Mouse (Mus musculus): ENCODE measurements around the gene Nup107. TPM values are rescaled to one million over a fixed set of nuclear protein-coding genes. Genes with fewer than 3 reads are reported as not detected.

Nup107 gene
- total and polyA plus RNA-seq, 2 experiments from 2014 or later = 12.5 to 19.0 TPM

DNA sequence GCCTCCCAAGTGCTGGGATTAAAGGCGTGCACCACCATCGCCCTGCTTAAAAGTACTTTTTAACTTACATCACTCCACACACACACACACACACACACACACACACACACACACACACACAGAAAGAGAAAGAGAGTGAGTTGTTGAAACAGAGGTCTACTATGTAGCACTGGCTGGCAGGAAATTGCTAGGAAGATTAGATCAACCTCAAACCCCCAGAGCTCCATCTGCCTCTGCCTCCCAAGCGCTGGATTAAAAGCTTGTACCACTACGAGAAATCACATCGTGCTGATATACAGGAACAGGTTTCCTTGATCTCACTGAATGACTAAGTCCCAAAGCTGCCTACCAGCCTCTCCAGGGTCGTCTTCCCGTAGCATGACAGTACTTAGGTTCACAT, 7.9 kb downstream of the Nup107 start:
- Histone ChIP-seq H3K9me3 (ENCODE audit: low read length) (no peaks in the 10 kb centered on the region), H3K27me3 (ENCODE audit: insufficient read depth, low read length) (no peaks in the 10 kb centered on the region), H3K36me3 (ENCODE audit: insufficient read depth, low read length) (peaks cover 34% of the 10 kb centered on the region), H3K4me2 (ENCODE audit: low read depth, low read length) (no peak overlapping the region), H3K9ac (replicated peaks; ENCODE audit: low read length) (no peak overlapping the region), H3K4me3 (ENCODE audit: low read length) (no peak overlapping the region), H3K4me1 (ENCODE audit: insufficient read depth, low read length) (no peaks in the 10 kb centered on the region), H3K27ac (no peak overlapping the region)
- TF ChIP-seq CTCF (IDR thresholded peaks at IDR 0.05; ENCODE audit: low read depth) = no peak
- ATAC-seq = no peak
- DNase-seq (ENCODE audit: low spot score) = no peak
- 92% methylated on average over 7 of the region's 7 CpGs for WGBS

DNA sequence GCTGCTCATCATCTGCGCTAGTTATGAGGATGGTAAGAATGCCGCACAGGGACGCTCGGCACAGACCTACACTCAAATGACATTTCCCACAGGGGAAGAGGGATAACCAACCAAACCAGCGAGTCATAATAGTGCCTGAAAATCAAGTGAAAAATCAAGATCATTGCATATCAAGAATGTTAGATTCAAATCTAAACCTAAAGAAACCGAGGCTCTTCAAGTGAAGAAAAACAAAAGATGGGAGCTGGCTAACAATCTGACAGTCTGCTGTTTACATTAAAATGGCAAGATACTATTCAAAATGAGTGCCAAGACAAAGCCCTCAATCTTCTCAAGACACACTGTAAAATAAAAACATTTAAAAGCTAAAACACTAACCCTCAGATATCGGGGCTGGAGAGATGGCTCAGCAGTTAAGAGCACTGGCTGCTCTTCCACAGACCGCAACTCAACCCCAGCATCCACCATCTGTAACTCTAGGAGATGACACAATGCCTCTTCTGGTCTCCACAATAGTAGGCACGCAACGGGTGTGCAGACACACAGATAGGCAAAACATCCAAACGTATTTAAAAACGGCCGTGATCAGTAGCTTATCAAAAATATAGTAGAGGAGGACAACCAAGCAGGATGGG, 8.6 kb downstream of the Nup107 start:
- TF ChIP-seq CTCF (IDR thresholded peaks at IDR 0.05; ENCODE audit: low read depth) = no peak
- no peak overlapping the region for H3K4me2 ChIP-seq (ENCODE audit: low read depth, low read length)

DNA sequence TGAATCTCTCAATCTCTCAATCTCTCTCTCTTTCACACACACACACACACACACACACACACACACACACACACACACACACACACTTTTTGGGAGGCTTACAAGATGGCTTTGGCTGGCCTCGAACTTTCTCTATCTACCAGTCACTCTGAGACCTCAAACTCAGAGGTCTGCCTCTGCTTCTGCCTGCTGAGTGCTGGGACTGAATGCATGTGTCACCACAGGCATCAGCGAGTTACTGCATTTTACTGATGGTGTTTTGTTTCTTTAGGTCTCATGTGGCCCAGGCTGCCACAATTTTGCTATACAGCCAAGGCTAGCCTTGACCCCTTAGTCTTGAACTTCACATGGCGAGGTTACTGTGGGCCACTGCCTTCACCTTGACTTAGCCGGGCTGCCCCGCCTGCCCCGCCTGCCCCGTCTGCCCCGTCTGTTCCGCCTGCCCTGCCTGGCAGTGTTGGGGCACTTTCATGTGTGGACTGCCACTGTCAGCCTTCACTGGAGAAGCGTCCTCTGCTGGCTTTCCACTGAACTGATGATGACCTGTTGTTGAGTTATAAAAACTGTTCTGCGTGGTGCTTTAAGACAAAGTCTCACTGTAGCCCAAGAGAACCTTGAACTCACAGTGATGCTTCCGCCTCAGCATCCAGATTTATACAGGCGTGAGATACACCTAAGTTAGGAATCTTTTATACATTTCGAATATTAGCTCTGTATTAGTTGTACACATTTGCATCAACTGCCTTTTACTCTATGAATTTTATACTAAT, 9.8 kb downstream of the Nup107 start:
- H3K4me3 ChIP-seq (ENCODE audit: low read length) = no peak overlapping the region
- WGBS = 91% methylated on average over 14 of the region's 14 CpGs
- DNase-seq (ENCODE audit: low spot score) = no peak
- peaks cover 41% of the 10 kb centered on the region for H3K36me3 ChIP-seq (ENCODE audit: insufficient read depth, low read length)
- H3K9me3 ChIP-seq (ENCODE audit: low read length) = no peaks in the 10 kb centered on the region
- no peaks in the 10 kb centered on the region for H3K27me3 ChIP-seq (ENCODE audit: insufficient read depth, low read length)
- no peak for ATAC-seq
- H3K4me1 ChIP-seq (ENCODE audit: insufficient read depth, low read length) = no peaks in the 10 kb centered on the region
- H3K9ac ChIP-seq (replicated peaks; ENCODE audit: low read length) = no peak overlapping the region
- no peak for TF ChIP-seq CTCF (IDR thresholded peaks at IDR 0.05; ENCODE audit: low read depth)
- no peak overlapping the region for H3K4me2 ChIP-seq (ENCODE audit: low read depth, low read length)
- H3K27ac ChIP-seq = no peak overlapping the region

More for the DNA sequence above, 8.6 kb downstream of the Nup107 start:
- Histone ChIP-seq H3K4me1 (ENCODE audit: insufficient read depth, low read length) (no peaks in the 10 kb centered on the region), H3K27ac (no peak overlapping the region), H3K9me3 (ENCODE audit: low read length) (no peaks in the 10 kb centered on the region), H3K27me3 (ENCODE audit: insufficient read depth, low read length) (no peaks in the 10 kb centered on the region), H3K4me3 (ENCODE audit: low read length) (no peak overlapping the region), H3K9ac (replicated peaks; ENCODE audit: low read length) (no peak overlapping the region), H3K36me3 (ENCODE audit: insufficient read depth, low read length) (peaks cover 34% of the 10 kb centered on the region)
- DNase-seq (ENCODE audit: low spot score) (no peak), ATAC-seq (no peak)
- 97% methylated on average over 13 of the region's 13 CpGs for WGBS

DNA sequence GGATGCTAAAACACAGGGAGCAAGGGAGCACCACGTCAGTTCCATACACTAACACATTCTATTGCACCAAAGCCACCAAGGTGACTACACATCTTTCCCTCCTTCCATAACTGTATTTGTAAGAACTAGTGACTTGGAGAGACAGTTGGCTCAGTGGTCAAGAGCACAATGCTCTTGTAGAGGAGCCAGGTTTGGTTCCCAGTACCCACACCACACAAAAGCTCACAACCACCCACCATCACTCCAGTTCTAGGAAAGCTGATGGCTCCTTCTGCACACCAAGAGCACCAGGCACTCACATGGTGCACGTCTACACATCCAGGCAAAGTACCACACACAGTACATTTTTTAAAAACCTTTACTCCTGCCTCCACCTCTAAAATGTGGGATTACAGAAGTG, 10.4 kb downstream of the Nup107 start:
- H3K4me1 ChIP-seq (ENCODE audit: insufficient read depth, low read length) = no peaks in the 10 kb centered on the region
- H3K4me3 ChIP-seq (ENCODE audit: low read length) = no peak overlapping the region
- no peaks in the 10 kb centered on the region for H3K9me3 ChIP-seq (ENCODE audit: low read length)
- H3K27ac ChIP-seq = no peak overlapping the region
- H3K36me3 ChIP-seq (ENCODE audit: insufficient read depth, low read length) = peaks cover 41% of the 10 kb centered on the region
- no peaks in the 10 kb centered on the region for H3K27me3 ChIP-seq (ENCODE audit: insufficient read depth, low read length)
- ATAC-seq = no peak
- no peak for DNase-seq (ENCODE audit: low spot score)
- TF ChIP-seq CTCF (IDR thresholded peaks at IDR 0.05; ENCODE audit: low read depth) = no peak
- 91% methylated on average over 2 of the region's 2 CpGs for WGBS
- no peak overlapping the region for H3K9ac ChIP-seq (replicated peaks; ENCODE audit: low read length)
- no peak overlapping the region for H3K4me2 ChIP-seq (ENCODE audit: low read depth, low read length)

DNA sequence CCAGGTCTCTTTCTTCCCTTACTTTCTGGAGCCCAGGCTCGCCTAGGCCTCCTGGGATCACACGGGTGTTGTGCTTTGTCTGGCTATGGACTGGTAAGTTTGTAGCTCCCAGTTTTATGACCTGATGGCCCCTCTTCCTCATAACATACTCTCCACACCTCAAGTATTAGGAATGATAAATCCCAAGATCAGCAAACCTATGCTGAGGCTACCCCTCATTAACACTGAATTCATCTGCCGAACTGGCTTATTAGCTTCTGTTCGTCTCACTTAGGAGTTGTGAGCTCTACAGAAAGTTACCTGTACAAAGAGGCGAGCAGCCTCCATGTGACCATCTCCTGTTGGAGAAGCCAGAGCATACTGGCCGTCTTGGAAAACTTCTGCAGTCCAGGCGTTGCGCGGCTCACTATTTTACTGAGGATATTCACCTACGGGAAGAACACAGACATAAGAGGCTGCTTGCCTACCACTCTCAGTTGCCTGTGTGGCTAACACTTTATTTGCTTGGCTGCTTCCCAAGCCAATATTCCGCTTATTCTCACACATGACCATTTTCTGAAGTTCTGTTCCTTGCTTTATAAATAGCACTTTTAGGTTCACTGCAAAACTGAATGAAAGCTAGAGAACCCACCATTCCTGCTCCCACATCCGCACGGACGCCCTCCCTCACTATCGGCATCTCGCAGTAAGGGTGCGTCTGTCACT, 11.3 kb downstream of the Nup107 start:
- no peak overlapping the region for H3K27ac ChIP-seq
- no peak overlapping the region for H3K9ac ChIP-seq (replicated peaks; ENCODE audit: low read length)
- ATAC-seq (no peak), DNase-seq (ENCODE audit: low spot score) (no peak)
- no peak for TF ChIP-seq CTCF (IDR thresholded peaks at IDR 0.05; ENCODE audit: low read depth)
- 95% methylated on average over 17 of the region's 17 CpGs for WGBS
- no peaks in the 10 kb centered on the region for H3K27me3 ChIP-seq (ENCODE audit: insufficient read depth, low read length)
- H3K36me3 ChIP-seq (ENCODE audit: insufficient read depth, low read length) = peaks cover 40% of the 10 kb centered on the region
- H3K4me3 ChIP-seq (ENCODE audit: low read length) = no peak overlapping the region
- no peaks in the 10 kb centered on the region for H3K4me1 ChIP-seq (ENCODE audit: insufficient read depth, low read length)
- H3K4me2 ChIP-seq (ENCODE audit: low read depth, low read length) = no peak overlapping the region
- no peaks in the 10 kb centered on the region for H3K9me3 ChIP-seq (ENCODE audit: low read length)

DNA sequence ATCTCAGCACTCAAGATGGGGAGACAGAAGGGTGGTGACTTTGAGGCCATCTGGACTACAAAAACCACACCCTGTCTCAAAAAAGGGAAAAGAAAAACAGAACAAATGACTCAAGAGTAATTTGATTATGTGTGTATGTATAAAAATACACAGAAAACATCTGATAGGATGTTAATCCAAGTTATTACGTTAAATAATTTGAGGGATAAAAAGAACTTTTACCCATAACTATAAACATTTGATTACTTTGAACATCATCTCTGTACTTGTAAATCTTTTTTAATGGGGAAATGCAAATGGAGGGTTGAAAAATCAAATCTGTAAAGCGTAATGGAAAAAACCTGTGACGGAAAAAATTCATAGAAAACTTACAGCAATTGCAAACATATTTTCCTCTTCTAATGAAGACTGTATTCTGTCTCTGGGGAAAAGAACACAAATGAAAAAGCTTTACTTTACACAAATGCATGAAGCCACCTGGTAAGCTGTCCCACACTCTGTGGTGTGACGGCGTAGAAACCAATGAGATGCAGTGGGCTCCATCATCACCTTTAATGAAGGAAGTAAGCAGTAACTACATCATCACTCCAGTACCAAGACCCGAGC, 12.1 kb downstream of the Nup107 start:
- H3K36me3 ChIP-seq (ENCODE audit: insufficient read depth, low read length) = peaks cover 45% of the 10 kb centered on the region
- WGBS = 94% methylated on average over 6 of the region's 6 CpGs

More for the DNA sequence above, 12.1 kb downstream of the Nup107 start:
- Histone ChIP-seq H3K9ac (replicated peaks; ENCODE audit: low read length) (no peak overlapping the region), H3K27me3 (ENCODE audit: insufficient read depth, low read length) (no peaks in the 10 kb centered on the region), H3K27ac (no peak overlapping the region), H3K4me1 (ENCODE audit: insufficient read depth, low read length) (no peaks in the 10 kb centered on the region), H3K4me3 (ENCODE audit: low read length) (no peak overlapping the region), H3K4me2 (ENCODE audit: low read depth, low read length) (no peak overlapping the region), H3K9me3 (ENCODE audit: low read length) (no peaks in the 10 kb centered on the region)
- TF ChIP-seq CTCF (IDR thresholded peaks at IDR 0.05; ENCODE audit: low read depth) = no peak
- DNase-seq (ENCODE audit: low spot score) = no peak
- ATAC-seq = no peak
